Mouse (Mus musculus): ENCODE results near the gene Nanos3.

Nanos3 gene

GRCm38 (mm10) chr8:84200652-84201544 is 15.9 kb upstream of the Nanos3 start:
- DNase-seq, result peak; percentile 59

GRCm38 (mm10) chr8:84200126-84200555 is 15.1 kb upstream of the Nanos3 start:
- peak; percentile 51 for DNase-seq

- DNase-seq, result no peak
Measured at GRCm38 (mm10) chr8:84199348-84200125, 14.5 kb upstream of the Nanos3 start.

GRCm38 (mm10) chr8:84198871-84199270 is 13.9 kb upstream of the Nanos3 start:
- DNase-seq, result no peak

DNA sequence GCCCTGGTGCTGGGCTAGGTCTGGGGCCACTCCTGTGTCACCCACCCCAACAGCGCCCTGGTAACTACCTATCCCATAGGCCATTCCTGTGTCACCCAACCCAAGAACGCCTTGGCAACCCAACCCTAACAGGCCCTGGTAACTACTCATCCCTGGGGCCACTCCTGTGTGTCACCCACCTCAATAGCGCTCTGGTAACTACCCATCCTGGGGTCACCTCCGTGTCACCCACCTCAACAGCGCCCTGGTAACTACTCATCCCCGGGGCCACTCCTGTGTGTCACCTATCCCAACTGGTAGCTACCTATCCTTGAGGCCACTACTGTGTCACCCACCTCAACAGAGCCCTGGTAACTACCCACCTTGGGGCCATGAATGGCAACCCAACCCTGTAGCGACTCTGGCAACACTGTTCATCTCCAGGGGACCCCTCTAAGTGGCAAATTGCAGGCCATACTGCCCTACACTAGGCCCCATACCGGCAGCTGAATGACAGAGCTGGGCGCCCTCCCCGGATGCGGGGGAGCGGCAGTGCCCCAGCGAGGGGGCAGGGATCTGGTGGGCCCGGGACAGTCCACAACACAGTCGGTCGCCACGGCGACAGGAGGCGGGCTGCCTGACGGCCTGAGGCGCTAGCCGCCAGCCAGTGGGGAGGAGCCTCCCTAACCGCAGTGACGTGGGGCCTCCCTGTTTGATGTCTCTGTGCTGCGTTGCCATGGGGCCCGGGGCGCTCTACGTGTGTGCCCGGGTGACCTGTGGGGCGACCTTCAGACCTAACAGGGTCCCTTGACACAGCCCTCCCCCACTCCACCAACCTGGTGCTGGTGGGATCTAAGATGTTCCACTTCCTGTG is 13.1 kb upstream of the Nanos3 start:
- DNase-seq, result peak; percentile 94

DNA sequence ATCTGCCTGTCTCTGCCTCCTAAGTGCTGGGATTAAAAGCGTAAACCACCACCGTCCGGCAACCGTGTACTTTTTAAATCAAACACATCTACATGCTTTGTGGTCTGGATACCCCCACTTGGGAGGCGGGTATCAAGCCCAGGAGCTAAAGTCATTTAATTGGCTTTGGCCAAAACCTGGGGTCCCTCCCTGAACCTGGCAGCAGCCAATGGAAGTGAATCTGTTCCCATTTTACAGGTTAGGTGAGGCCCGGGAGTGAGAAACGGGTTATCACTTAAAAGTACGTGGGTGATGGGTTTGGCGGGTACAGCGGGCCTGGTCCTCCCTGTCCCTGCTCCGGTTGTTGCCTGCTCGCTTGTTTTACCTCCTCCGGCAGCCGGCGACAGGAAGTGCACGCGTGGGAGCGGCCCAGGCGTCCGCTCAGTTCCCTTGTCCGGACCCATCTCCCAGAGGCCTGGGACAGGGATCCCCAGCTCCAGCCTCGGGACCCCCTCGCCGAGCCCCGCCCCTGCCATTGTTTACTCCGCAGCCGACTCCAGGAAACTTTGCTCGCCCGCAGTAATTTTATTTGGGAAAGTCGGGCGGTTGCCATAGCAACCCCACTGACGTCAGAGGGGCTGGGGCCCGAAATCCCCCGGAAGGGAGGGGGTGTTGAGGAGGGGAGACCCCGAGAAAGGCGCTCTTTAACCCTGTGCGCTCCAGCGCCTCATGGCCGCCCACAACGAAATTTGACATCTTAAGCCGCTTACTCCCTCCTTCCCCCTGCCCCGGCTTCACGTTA is 12.3 kb upstream of the Nanos3 start:
- peak; percentile 92 for DNase-seq

DNA sequence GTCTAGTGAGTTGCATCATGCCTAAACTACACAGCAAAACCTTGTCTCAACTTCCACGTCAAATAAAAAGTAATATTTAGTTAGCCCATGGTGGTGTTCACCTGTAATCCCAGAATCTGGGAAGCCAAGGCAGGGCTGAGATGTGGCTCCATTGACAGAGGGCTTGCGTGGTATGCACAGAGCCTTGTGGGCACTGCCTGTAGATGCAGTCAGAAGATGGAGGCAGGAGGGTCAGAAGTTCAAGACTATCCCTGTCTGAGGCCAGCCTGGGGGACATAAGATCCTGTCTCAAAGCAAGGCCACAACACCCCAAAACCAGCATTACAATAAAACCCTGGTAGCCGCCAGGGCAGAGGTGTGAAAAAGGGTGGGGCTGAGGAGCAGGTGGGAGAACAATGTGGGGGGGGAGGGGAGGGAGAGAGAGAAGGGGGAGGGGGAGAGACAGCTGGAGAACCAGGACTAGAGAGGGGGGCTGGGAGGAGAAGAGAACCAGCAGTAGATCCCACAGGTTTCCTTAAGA is 9.3 kb upstream of the Nanos3 start:
- no peak for DNase-seq

GRCm38 (mm10) chr8:84193566-84193965 is 8.5 kb upstream of the Nanos3 start:
- no peak for DNase-seq

DNA sequence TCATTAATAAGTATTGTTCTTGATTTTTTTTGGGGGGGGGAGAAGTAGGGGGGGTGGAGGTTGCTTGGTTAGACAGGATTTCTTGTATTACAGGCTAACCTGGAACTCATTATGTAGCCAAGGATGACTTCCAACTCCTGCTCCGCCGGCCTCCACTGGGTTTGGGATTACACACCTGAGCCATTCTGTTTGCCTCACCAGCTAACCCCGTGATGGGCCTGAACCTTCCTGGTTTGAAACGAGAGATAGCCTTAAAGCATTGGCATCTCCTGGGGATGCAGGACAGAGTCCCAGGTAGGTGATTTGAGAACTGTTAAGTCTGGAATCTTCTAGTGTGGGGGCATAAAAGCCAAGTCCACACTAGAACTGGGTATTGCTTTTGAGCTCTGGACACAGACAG is 8.1 kb upstream of the Nanos3 start:
- DNase-seq, result no peak

DNA sequence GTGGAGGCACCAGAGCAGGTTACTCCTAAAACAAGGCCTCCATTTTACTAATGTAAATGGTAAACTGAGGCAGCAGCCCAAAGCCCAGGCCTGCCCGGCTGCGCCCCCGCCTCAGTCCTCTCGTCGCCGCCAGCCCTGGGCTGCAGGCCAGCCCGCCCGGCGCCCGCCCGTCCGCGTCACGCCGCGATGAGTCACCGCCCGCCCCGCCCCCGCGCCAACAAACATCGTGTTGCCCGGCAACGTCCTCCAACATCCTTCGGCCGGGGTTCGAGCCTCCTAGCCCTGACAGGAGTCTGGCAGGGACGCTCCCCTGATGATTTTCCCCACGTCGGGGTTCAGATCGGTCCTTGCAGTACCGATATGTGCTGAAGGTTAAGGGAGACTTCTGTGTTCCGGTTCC is 7.5 kb upstream of the Nanos3 start:
- peak; percentile 79 for DNase-seq

- peak; percentile 60 for DNase-seq
Measured at GRCm38 (mm10) chr8:84192023-84192422, 7.0 kb upstream of the Nanos3 start.

GRCm38 (mm10) chr8:84190191-84190867 is 5.3 kb upstream of the Nanos3 start:
- no peak for DNase-seq

- DNase-seq, result no peak
Measured at GRCm38 (mm10) chr8:84189603-84190002, 4.6 kb upstream of the Nanos3 start.

GRCm38 (mm10) chr8:84188671-84189070 is 3.7 kb upstream of the Nanos3 start:
- DNase-seq, result no peak

DNA sequence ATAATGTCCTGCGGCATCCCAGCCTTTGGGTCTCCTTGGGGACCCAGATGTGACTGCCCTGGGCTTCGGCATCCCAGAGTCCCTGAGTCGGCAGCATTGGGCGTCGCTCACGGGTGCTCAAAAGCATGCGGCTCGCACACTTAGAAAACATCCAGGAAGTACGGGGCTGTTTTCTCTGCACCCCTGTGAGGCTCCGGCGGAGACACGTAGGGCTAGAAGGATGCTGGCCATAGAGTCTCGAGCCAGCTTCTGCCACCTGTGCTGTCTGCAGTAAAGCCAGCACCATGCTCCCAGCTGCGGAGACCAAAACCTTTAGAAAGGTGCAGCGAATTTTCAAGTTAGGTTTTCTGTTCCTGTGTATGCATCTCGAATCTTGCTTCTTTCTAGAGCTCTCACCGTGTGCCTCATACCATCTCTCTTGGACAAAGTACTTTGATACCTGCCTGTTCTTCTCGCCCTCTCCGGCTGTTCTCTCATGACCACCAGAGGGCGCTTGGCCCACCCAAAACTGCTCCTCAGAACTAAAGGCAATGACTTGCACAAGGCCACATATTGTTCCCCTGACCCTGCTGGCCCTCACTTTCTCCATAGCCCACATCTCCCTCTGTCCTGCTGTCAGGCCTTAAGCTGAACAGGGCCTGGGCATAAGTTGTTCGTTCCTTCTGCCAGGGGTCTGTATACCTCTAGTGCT is 2.2 kb upstream of the Nanos3 start:
- DNase-seq, result peak; percentile 71

- peak; percentile 89 for DNase-seq
Measured at GRCm38 (mm10) chr8:84186547-84186946, 1.5 kb upstream of the Nanos3 start.

- DNase-seq, result no peak
Measured at GRCm38 (mm10) chr8:84184085-84185043, 653 bp downstream of the Nanos3 start.

DNA sequence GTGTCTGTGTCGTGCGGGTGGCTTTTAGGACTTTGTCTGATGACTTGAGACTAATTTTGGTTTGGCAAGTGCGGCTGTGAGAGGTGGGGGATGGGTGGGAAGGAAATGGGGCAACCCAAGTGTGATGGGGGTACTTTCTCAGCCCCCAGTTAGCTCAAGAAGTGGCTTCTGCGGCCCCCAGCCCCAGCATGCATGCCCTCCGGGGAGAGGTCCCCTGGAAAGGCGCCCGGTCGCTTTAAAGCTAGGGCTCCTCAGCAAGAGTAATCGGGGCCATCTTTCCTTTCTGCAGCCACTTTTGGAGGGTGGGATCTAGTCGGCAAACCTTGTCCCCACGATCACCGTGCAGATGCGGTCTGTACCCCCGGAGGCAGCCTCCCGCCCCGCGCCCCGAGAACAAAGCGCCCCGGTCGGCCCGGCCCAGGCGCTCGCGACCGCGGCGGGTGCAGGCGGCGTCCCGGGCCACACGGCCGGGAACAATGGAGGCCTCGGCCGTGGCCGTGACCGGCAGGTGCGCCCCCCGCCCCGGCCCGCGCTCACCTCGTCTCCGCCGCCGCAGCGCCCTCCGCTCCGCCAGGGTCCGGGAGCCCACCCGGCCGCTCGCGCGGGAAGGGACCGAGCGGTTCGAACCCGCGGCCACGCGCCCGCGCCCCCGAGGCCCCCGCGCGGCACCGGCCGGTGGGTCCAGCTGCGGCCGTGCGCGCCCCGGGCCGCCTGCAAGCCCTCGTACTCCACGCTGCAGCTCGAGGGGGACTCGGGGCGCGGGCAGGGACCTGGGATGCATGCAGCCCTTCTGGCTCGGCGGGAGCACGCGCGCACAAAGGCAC is 1.5 kb downstream of the Nanos3 start:
- peak; percentile 74 for DNase-seq

All from retina, postnatal 1 day (tissue).